Mouse (Mus musculus) hindbrain, embryonic 16.5 days (tissue): ENCODE measurements at regions not wholly inside any gene's neighbourhood (a gene's known extent, or its start where the extent isn't known, plus 50 kb on each side); places are given as distances from the start of the nearest gene placed in this dataset.
"Not testable (repeated sequence)": the region's sequence is repeated elsewhere in the genome, so short reads cannot be mapped to it uniquely, and the experiment has no call there.

Experiments used
- ATAC-seq: fragments of 200-750 bp; cut with Nextera tagmentation; 2 replicates; pipeline ENCODE4 v1.8.0; 2017; ENCODE audit warnings: moderate TSS enrichment, moderate library complexity
- H3K27ac ChIP-seq: fragments of 300-500 bp; sonication (generic); 2 replicates; pipeline ENCODE4 v1.5.1; 2014; ENCODE audit warnings: low read depth, mild to moderate bottlenecking, control low read depth, low read length, moderate library complexity
- H3K27me3 ChIP-seq: fragments of 300-500 bp; sonication (generic); replicated peaks from 2 replicates; pipeline ENCODE4 v1.6.1; 2014; ENCODE audit warnings: low read length; ENCODE audit not compliant: control insufficient read depth, insufficient read depth
- H3K36me3 ChIP-seq: fragments of 300-500 bp; sonication (generic); 2 replicates; pipeline ENCODE4 v1.6.1; 2014; ENCODE audit warnings: mild to moderate bottlenecking, low read length, moderate library complexity, mixed read lengths; ENCODE audit not compliant: control insufficient read depth, insufficient read depth
- H3K4me1 ChIP-seq: fragments of 300-500 bp; sonication (generic); 2 replicates; pipeline ENCODE4 v1.6.1; 2014; ENCODE audit warnings: low read depth, low read length; ENCODE audit not compliant: control insufficient read depth, insufficient read depth
- H3K4me2 ChIP-seq: fragments of 300-500 bp; sonication (generic); 2 replicates; pipeline ENCODE4 v1.6.1; 2014; ENCODE audit warnings: mild to moderate bottlenecking, low read length, control low read depth, moderate library complexity
- H3K4me3 ChIP-seq: fragments of 300-500 bp; sonication (generic); 2 replicates; pipeline ENCODE4 v1.5.1; 2014; ENCODE audit warnings: mild to moderate bottlenecking, low read length, control low read depth, moderate library complexity
- H3K9ac ChIP-seq: fragments of 300-500 bp; sonication (generic); 2 replicates; pipeline ENCODE4 v1.6.1; 2014; ENCODE audit warnings: low read depth, mild to moderate bottlenecking, control low read depth, low read length, moderate library complexity
- H3K9me3 ChIP-seq: fragments of 300-500 bp; sonication (generic); 2 replicates; pipeline ENCODE4 v1.6.1; 2014; ENCODE audit warnings: mild to moderate bottlenecking, low read length, moderate library complexity; ENCODE audit not compliant: control insufficient read depth
- WGBS: fragments of 180-500 bp; shearing (Covaris S2); extraction: QIAGEN DNeasy Blood & Tissue Kit; methylation state at CpG from one replicate; pipeline ENCODE4 v1.1.7; 2014; 5-methylcytosine and 5-hydroxymethylcytosine counted together

DNA sequence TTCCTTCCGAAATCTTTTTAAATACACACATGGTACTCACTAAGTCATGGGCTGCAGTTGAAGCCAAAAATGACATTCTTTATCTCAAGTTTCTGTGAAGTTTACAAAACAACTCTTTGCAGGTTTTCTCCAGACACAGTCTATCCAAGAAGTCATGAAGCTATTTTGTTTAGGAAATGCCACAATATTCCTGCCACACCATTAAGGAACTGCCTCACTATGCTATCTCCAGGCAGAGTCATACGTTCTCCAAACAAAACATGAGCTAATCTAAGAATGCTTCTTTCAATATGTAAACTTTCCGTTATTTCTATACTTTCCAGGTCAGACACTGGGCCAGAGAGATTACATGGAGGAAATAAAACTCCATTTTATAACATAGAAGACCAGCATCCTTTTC lies 198.7 kb upstream of the Fbxl7 start:
- WGBS = 88% methylated on average over 3 of the region's 3 CpGs
- H3K27ac ChIP-seq = no peak overlapping the region
- no peak for ATAC-seq
- H3K9me3 ChIP-seq = no peaks in the 10 kb centered on the region
- no peaks in the 10 kb centered on the region for H3K4me1 ChIP-seq
- no peak overlapping the region for H3K4me2 ChIP-seq
- no peak overlapping the region for H3K4me3 ChIP-seq
- no peaks in the 10 kb centered on the region for H3K36me3 ChIP-seq
- no peaks in the 10 kb centered on the region for H3K27me3 ChIP-seq
- no peak overlapping the region for H3K9ac ChIP-seq

DNA sequence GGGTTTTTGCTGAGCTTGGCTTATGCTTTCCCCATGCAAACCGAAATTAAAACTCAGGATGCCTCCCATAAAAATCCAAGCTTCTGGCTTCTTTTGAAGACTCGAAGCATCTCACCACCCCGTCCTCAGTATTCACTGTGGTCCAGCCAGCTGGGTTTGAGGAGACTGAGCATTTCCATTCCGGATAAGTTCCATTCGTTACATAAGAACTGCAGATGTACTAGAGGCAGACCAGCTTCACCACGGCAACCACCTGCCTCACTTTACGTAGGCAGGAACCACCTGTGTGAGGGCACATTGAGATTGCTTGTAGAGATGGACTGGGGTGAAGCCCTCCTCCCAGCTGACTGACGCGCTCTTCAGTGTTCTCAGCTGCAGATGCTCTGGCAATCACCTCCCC lies 199.9 kb upstream of the Fbxl7 start:
- 86% methylated on average over 9 of the region's 9 CpGs for WGBS
- H3K27ac ChIP-seq = no peak overlapping the region
- no peak overlapping the region for H3K4me2 ChIP-seq
- ATAC-seq = no peak
- no peaks in the 10 kb centered on the region for H3K27me3 ChIP-seq
- no peaks in the 10 kb centered on the region for H3K4me1 ChIP-seq
- no peak overlapping the region for H3K4me3 ChIP-seq
- no peak overlapping the region for H3K9ac ChIP-seq
- no peaks in the 10 kb centered on the region for H3K9me3 ChIP-seq
- H3K36me3 ChIP-seq = no peaks in the 10 kb centered on the region

DNA sequence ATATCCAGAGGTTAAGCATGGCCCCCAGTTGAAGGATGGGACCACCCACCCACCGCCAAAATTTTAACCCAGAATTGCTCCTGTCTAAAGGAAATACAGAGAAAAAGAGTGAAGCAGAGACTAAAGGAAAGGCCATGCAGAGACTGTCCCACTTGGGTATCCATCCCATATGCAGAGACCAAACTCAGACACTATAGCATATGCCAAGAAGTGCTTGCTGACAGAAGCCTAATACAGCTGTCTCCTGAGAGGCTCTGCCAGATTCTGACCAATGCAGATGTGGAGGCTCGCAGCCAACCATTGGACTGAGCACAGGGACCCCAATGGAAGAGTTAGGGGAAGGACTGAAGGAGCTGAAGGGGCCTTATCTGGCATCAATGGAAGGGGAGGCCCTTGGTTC lies 206.2 kb upstream of the Fbxl7 start:
- not testable (repeated sequence) for H3K36me3 ChIP-seq, H3K27ac ChIP-seq, H3K9me3 ChIP-seq, H3K4me3 ChIP-seq, H3K4me2 ChIP-seq, ATAC-seq, H3K27me3 ChIP-seq, H3K9ac ChIP-seq, H3K4me1 ChIP-seq
- WGBS = 91% methylated on average over 2 of the region's 2 CpGs

DNA sequence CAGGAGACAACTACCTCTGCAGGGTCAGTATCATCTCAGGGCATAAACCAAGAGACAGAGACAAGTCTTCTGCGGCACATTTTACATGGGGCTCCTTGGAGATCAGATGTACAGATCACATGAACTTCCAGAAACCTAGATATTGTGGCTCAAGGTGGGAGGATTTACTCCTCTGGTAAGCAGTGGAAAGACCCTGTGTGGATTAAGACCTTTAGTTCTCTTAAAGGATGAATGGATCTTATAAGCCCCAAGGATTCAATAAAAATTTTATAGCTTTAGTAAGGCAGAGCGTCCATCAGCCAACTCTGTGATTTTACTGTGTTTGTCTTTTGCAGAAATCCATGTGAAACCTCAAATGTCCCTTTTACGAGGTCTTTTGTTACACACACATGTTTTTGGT lies 213.8 kb upstream of the Fbxl7 start:
- WGBS = 86% methylated on average over 3 of the region's 3 CpGs
- no peak overlapping the region for H3K27ac ChIP-seq
- H3K27me3 ChIP-seq = no peaks in the 10 kb centered on the region
- H3K9me3 ChIP-seq = no peaks in the 10 kb centered on the region
- H3K4me1 ChIP-seq = no peaks in the 10 kb centered on the region
- H3K4me2 ChIP-seq = no peak overlapping the region
- no peaks in the 10 kb centered on the region for H3K36me3 ChIP-seq
- no peak overlapping the region for H3K4me3 ChIP-seq
- no peak overlapping the region for H3K9ac ChIP-seq
- ATAC-seq = no peak

DNA sequence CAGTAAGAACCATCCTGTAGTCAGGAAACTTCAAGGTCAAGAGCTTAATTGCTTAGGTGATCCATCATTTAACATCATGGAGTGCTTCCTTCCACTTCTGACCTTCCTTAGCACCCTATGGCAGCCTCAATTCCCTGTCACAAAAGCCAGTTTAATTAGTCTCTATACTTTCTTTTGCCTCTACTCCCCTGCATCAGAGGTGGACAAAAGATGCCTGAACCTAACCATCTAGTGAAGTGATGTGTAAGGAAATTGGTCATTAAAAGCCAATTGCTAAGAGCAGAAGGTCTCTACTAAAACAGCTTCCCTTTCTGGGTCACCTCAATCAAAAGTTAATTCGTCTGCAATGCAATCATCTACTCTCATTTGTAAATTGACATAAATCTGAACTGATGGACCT lies 234.3 kb upstream of the Fbxl7 start:
- Histone ChIP-seq H3K9ac (no peak overlapping the region), H3K36me3 (no peaks in the 10 kb centered on the region), H3K27me3 (no peaks in the 10 kb centered on the region), H3K27ac (no peak overlapping the region), H3K4me2 (no peak overlapping the region), H3K4me3 (no peak overlapping the region), H3K9me3 (no peaks in the 10 kb centered on the region), H3K4me1 (0 out of 2 replicates have a peak, but pooled peaks cover 3% of the 10 kb centered on the region)
- ATAC-seq = no peak
- WGBS = 33% methylated on average over 1 of the region's 1 CpGs

DNA sequence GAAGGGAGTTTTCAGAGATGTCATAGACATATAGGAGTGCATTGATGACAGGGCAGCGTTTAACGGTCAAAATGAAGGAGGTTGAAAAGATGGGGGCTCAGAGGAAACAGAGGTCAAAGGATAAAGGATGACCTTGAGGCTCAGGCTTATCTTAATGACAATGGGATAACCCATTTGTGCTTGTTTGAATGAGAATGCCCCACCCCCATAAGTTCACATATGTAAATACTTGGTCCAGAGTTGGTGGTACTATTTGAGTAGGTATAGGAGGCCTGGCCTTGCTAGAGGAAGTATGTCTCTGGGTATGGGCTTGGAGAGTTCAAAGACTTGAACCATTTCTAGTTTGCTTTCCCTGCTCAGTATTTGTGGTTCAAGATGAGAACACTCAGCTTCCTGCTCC lies 237.4 kb upstream of the Fbxl7 start:
- WGBS = 77% methylated on average over 2 of the region's 2 CpGs

DNA sequence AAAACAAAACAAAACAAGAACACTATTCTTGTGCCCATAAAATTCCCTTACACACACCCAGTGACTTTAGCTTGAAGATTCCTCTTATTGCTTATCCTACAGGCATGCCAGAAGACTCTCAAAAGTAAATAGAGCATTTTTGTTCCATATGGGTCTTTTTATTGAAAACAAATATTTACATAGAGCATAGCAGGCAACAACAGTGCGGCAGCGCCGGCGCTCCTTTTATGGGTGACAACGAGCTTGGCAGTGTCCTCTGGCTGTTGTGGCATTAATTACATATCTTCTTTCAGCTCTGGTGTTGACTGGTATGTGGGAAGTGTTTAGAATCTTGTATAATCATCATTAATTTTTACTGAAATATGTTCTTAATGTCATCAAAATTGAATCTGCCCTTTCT lies 242.2 kb upstream of the Fbxl7 start:
- H3K27ac ChIP-seq = no peak overlapping the region
- H3K36me3 ChIP-seq = no peaks in the 10 kb centered on the region
- ATAC-seq = no peak
- H3K27me3 ChIP-seq = no peaks in the 10 kb centered on the region
- no peak overlapping the region for H3K9ac ChIP-seq
- H3K4me2 ChIP-seq = no peak overlapping the region
- H3K4me1 ChIP-seq = no peaks in the 10 kb centered on the region
- no peaks in the 10 kb centered on the region for H3K9me3 ChIP-seq
- WGBS = 81% methylated on average over 5 of the region's 5 CpGs
- no peak overlapping the region for H3K4me3 ChIP-seq

More for the DNA sequence above, 237.4 kb upstream of the Fbxl7 start:
- Histone ChIP-seq H3K27ac (no peak overlapping the region), H3K27me3 (no peaks in the 10 kb centered on the region), H3K9ac (no peak overlapping the region), H3K4me3 (no peak overlapping the region), H3K36me3 (no peaks in the 10 kb centered on the region), H3K9me3 (no peaks in the 10 kb centered on the region), H3K4me2 (no peak overlapping the region), H3K4me1 (no peaks in the 10 kb centered on the region)
- ATAC-seq = no peak

DNA sequence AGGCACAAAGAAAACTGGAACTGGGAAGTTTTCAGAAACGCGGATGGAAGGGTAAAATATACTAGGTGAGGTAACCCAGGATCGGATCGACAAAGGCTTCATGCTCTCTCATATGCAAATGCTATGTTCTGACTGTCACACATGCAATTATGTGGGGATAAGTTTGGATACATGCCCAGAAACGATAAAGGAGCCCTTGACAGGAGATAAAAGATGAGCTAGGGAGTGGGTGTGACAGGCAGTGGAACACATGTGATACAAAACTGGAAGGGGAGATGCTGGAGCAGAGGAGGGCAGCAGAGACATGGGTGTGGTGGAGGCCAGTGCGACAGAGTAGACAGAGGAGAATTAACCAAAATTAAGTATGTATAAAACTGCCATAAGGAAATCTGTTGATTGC lies 250.5 kb upstream of the Fbxl7 start:
- ATAC-seq = no peak
- WGBS = 52% methylated on average over 6 of the region's 6 CpGs

DNA sequence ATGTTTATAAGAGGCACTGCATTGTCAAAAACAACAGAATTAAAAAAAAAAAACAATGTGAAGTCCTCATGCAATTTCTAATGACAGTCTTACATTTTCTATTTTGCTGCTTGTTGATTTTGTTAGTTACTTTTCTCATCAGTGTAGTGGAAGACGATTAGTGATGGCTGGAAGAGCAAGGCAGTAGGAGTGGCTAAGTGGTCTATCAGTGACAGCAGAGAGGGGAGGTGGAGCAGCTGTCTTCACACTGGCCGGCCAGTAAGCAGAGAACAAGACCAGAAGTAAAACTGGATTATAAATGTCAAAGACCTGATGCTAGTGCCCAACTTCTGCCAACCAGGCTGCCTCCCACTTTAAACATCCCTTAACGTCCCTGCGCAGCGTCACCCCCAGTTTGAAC lies 265.6 kb upstream of the Fbxl7 start:
- Histone ChIP-seq H3K27me3 (no peaks in the 10 kb centered on the region), H3K4me2 (no peak overlapping the region), H3K4me1 (no peaks in the 10 kb centered on the region), H3K9me3 (no peaks in the 10 kb centered on the region), H3K36me3 (no peaks in the 10 kb centered on the region), H3K9ac (no peak overlapping the region), H3K4me3 (no peak overlapping the region), H3K27ac (no peak overlapping the region)
- 75% methylated on average over 5 of the region's 5 CpGs for WGBS
- ATAC-seq = no peak

More for the DNA sequence above, 250.5 kb upstream of the Fbxl7 start:
- Histone ChIP-seq H3K4me1 (no peaks in the 10 kb centered on the region), H3K36me3 (no peaks in the 10 kb centered on the region), H3K27me3 (no peaks in the 10 kb centered on the region), H3K9me3 (no peaks in the 10 kb centered on the region), H3K27ac (no peak overlapping the region), H3K9ac (no peak overlapping the region), H3K4me2 (no peak overlapping the region), H3K4me3 (no peak overlapping the region)

DNA sequence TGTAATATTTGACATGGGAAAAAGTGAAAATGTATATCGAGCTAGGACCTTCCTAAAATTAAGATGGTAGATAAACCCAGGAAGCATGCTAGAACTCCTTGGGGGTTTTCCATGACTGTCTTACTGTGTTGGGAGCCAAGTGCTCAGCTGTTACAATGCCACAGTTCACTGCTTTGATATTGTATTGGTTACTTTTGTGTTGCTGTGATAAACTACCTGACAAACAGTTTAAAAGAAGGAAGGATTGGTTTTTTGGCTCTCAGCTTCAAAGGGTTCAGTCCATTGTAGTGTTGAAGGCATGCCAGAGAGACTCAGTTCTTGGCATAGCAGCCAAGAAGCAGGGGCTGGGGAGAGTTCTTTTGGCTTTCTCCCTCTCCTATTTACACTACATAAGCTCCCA lies 272.1 kb upstream of the Fbxl7 start:
- no peaks in the 10 kb centered on the region for H3K4me1 ChIP-seq
- WGBS = 87% methylated on average over 1 of the region's 1 CpGs
- no peak overlapping the region for H3K4me2 ChIP-seq
- no peak overlapping the region for H3K9ac ChIP-seq
- H3K4me3 ChIP-seq = no peak overlapping the region
- no peak overlapping the region for H3K27ac ChIP-seq
- no peaks in the 10 kb centered on the region for H3K36me3 ChIP-seq
- no peaks in the 10 kb centered on the region for H3K27me3 ChIP-seq
- H3K9me3 ChIP-seq = no peaks in the 10 kb centered on the region
- no peak for ATAC-seq
